Comparison of ENCODE assay signal across 8 mouse cellular contexts in the genomic region with DNA sequence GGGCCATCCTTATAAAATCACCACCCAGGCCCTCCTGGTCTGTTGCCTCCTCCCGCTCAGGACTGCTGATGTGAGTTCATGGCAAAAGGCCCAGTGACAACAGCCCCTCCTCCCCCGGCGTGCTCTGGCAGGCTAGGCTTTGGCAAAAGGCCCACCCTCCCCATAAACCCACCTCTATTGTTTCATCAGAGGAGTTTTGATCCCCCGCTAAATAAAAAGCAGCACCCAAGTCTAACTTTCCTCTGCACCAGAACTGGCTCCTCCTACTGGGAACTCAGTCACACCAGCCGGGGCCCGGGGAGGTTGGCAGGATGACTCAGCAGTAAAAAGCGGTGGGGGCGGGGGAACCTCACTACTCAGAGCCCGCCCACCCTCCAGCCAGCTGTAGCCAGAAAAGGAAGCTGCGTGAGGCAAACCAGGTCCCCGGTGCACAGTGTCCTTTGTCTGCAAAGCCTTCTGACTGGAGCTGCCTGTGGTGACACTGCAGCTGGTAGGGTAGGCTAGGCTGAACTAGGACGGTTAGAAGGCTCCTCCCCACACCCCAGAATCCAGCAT.
DNase-seq lines count a peak whose midpoint lies in the region; ATAC-seq lines count a peak whose summit lies in the region.

No protein-coding gene starts in this region.

- peak; percentile 91 for DNase-seq in adipocyte (ENCODE audit: low spot score)
- DNase-seq in embryo, embryonic 10.5 days (ENCODE audit: low spot score) = peak; percentile 96
- DNase-seq in gastrocnemius, postnatal 14 days = peak; percentile 82
- DNase-seq in left cerebral cortex, postnatal 10 days (ENCODE audit: extremely low spot score in 1 of 2, low spot score in 2 of 2) = peak; percentile 34 to 93
- peak; percentile 88 for DNase-seq in right cerebral cortex, postnatal 14 days
- peak; percentile 70 for DNase-seq in urinary bladder, postnatal 25 days (ENCODE audit: low spot score)

- intact Hi-C loops in gastrocnemius, postnatal 14 days (cut with DNase I; ENCODE audit: low total_unique reads) = loop anchor here (10.0 kb wide), 1 partner anchor 120 kb away; a partner anchor contains a TSS
- intact Hi-C loops in left cerebral cortex, postnatal 10 days (cut with DNase I) = no loop called here

- peak; percentile 90 for ATAC-seq in inflammation-experienced regulatory T-cells, adult 6 months
- ATAC-seq in megakaryocyte progenitor cell, adult 5-6 weeks (replicated peaks; ENCODE audit: poor library complexity) = peak; percentile 81

Comparison
In these comparisons a context has a peak if more than half of its experiments do, and no peak if none do; other contexts are left out.
1. Peak in every context shown above with its lines: DNase-seq and ATAC-seq.